Mouse (Mus musculus) T-cell, adult 66 days (primary cell): ENCODE data around the gene Eif1b. TPM values are rescaled to one million over a fixed set of nuclear protein-coding genes. Genes with fewer than 3 reads are reported as not detected.

Source experiments
- total RNA-seq, 2 experiments: library from RNA; stranded (reverse); gene quantifications; 3 replicates in 1 of 2; 4 replicates in 1 of 2; pipeline ENCODE4 v1.2.4; 2023

Gene Eif1b
- total RNA-seq: 10 to 100 TPM; 46.6 to 51.9 TPM

GRCm38 (mm10) chr9:120492010-120492399, at the start of gene Eif1b:
TSS of gene Eif1b (plus strand) at chr9:120492232.

DNA sequence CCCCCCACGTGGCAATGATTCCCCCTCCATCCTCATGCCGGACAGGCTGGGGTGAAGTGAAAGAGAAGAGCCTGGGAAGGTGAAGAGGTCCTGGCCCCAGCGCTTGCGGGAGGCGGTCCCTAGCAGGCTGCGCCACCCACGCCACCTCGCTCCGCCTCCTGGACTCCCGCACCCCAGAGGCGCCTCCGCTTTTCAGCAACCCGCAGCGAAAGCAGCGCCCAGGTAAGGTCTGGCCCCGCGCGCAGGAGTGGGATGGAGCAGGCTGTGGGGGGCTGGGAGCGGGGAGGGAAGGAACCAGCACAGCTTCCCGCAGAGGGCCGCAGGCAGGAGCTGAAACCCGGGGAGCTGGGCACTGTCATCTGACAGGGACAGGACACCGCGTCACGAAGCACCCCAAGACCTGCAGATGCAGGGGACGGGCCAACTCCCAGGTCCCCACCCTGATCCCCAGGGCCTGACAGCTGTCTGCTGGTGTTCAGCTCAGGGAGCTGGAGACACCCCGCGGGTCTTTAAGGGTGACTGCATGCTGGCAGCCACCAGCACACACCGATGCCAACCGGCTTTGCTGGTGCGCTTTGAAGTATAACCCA, 47.7 kb downstream of the Eif1b start, which contains the start of gene Entpd3:
TSS of gene Entpd3 (plus strand) at position 157 of the 590 bp plus-strand sequence.

Other genes with a start within 250 kb of the Eif1b start
- gene Myrip, start 190.7 kb upstream of the Eif1b start, total RNA-seq: under 1 TPM in 1 of 2 experiments, not detected in 1; 0.12 TPM
- gene Entpd3, start 47.6 kb downstream of the Eif1b start, total RNA-seq: not detected
- 1,000 to 10,000 TPM; 1,033 to 1,152 TPM for gene Rpl14, start 79.2 kb downstream of the Eif1b start, total RNA-seq